Mouse (Mus musculus): ENCODE data around the gene Ube2c. TPM values are rescaled to one million over a fixed set of nuclear protein-coding genes. Genes with fewer than 3 reads are reported as not detected.

The Ube2c gene
- polyA plus RNA-seq, 1 experiment: 3.0 TPM

GRCm38 (mm10) chr2:164744987-164745386 is 24.7 kb upstream of the Ube2c start:
- Histone ChIP-seq H3K4me1 (ENCODE audit: control insufficient read depth, insufficient read depth, low read length) (peaks cover 7% of the 10 kb centered on the region; the same call in 1 of the 2 replicates), H3K27ac (ENCODE audit: insufficient read depth, low read length) (no peak overlapping the region), H3K4me3 (ENCODE audit: insufficient read depth, low read length) (peak overlapping the region; percentile 67)
- TF ChIP-seq CTCF (IDR thresholded peaks at IDR 0.05; ENCODE audit: extremely low read depth, insufficient read depth, low read length) (no peak), POLR2A (IDR thresholded peaks at IDR 0.05; ENCODE audit: extremely low read depth, insufficient read depth, low read length) (no peak)

GRCm38 (mm10) chr2:164745843-164746479 is 23.7 kb upstream of the Ube2c start, which contains the start of the genes Wfdc3 and Dnttip1:
TSS of gene Wfdc3 (minus strand) at chr2:164745931.
TSS of gene Dnttip1 (plus strand) at chr2:164745983.
- Histone ChIP-seq H3K27ac (ENCODE audit: insufficient read depth, low read length) (0 out of 2 replicates have a peak within 1 kb of the TSS, but pooled peaks have one; percentile 6), H3K4me3 (ENCODE audit: insufficient read depth, low read length) (peak within 1 kb of the TSS; percentile 67), H3K4me1 (ENCODE audit: control insufficient read depth, insufficient read depth, low read length) (peaks cover 7% of the 10 kb centered on the region; the same call in 1 of the 2 replicates)
- no peak for TF ChIP-seq CTCF (IDR thresholded peaks at IDR 0.05; ENCODE audit: extremely low read depth, insufficient read depth, low read length)
- peak; percentile 80 for TF ChIP-seq POLR2A (IDR thresholded peaks at IDR 0.05; ENCODE audit: extremely low read depth, insufficient read depth, low read length)

DNA sequence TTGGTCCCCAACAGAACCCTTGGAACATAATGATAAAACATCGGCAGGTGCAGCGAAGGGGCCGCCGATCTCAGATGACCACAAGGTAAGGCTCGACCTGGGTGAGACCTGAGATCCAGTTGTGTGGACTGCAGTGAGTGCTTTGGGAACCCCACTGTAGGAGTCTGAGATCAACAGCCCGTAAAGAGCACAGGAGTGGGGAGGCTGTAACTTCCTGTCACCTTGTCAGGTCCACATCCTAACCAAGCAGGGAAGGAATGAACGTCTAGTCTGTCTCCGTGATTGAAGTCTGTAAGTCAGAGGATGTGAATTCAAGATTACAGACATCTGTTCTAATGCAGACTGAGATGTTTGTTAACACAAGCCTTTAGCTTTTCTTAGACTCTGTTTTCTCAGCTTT is 23.0 kb upstream of the Ube2c start:
- TF ChIP-seq POLR2A (IDR thresholded peaks at IDR 0.05; ENCODE audit: extremely low read depth, insufficient read depth, low read length) (no peak), CTCF (IDR thresholded peaks at IDR 0.05; ENCODE audit: extremely low read depth, insufficient read depth, low read length) (no peak)
- no peak overlapping the region for H3K27ac ChIP-seq (ENCODE audit: insufficient read depth, low read length)
- peaks cover 7% of the 10 kb centered on the region; the same call in 1 of the 2 replicates for H3K4me1 ChIP-seq (ENCODE audit: control insufficient read depth, insufficient read depth, low read length)
- peak overlapping the region; percentile 67 for H3K4me3 ChIP-seq (ENCODE audit: insufficient read depth, low read length)

GRCm38 (mm10) chr2:164748191-164748590 is 21.5 kb upstream of the Ube2c start:
- no peak overlapping the region for H3K27ac ChIP-seq (ENCODE audit: insufficient read depth, low read length)
- no peak overlapping the region for H3K4me3 ChIP-seq (ENCODE audit: insufficient read depth, low read length)
- TF ChIP-seq CTCF (IDR thresholded peaks at IDR 0.05; ENCODE audit: extremely low read depth, insufficient read depth, low read length) (no peak), POLR2A (IDR thresholded peaks at IDR 0.05; ENCODE audit: extremely low read depth, insufficient read depth, low read length) (no peak)
- peaks cover 7% of the 10 kb centered on the region; the same call in 1 of the 2 replicates for H3K4me1 ChIP-seq (ENCODE audit: control insufficient read depth, insufficient read depth, low read length)

GRCm38 (mm10) chr2:164748991-164749390 is 20.7 kb upstream of the Ube2c start:
- Histone ChIP-seq H3K4me3 (ENCODE audit: insufficient read depth, low read length) (no peak overlapping the region), H3K27ac (ENCODE audit: insufficient read depth, low read length) (no peak overlapping the region), H3K4me1 (ENCODE audit: control insufficient read depth, insufficient read depth, low read length) (peaks cover 7% of the 10 kb centered on the region; the same call in 1 of the 2 replicates)
- TF ChIP-seq POLR2A (IDR thresholded peaks at IDR 0.05; ENCODE audit: extremely low read depth, insufficient read depth, low read length): no peak
- no peak for TF ChIP-seq CTCF (IDR thresholded peaks at IDR 0.05; ENCODE audit: extremely low read depth, insufficient read depth, low read length)

- no peak overlapping the region for H3K4me3 ChIP-seq (ENCODE audit: insufficient read depth, low read length)
- peaks cover 1% of the 10 kb centered on the region; the same call in 1 of the 2 replicates for H3K4me1 ChIP-seq (ENCODE audit: control insufficient read depth, insufficient read depth, low read length)
- no peak for TF ChIP-seq POLR2A (IDR thresholded peaks at IDR 0.05; ENCODE audit: extremely low read depth, insufficient read depth, low read length)
- TF ChIP-seq CTCF (IDR thresholded peaks at IDR 0.05; ENCODE audit: extremely low read depth, insufficient read depth, low read length): no peak
- H3K27ac ChIP-seq (ENCODE audit: insufficient read depth, low read length): no peak overlapping the region
Measured at GRCm38 (mm10) chr2:164752454-164752853, 17.2 kb upstream of the Ube2c start.

DNA sequence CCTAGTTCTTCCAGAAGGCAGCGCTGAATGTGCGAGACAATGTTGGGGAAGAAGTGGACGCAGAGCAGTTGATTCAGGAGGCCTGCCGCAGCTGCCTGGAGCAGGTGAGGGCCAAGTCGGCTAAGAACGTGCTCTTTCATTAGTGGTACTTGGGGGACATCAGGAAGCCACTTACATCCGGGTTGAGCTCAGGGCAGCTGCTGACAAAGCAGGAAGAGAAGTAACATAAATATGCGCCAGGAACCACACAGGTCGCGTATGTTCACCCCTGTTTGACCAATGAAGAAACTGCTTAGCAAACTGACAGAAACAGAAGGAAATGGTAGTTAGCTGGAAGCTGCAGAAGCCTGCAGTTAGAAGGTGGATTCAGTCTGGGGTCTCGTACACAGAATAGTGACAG is 15.6 kb upstream of the Ube2c start:
- no peaks in the 10 kb centered on the region for H3K4me1 ChIP-seq (ENCODE audit: control insufficient read depth, insufficient read depth, low read length)
- H3K27ac ChIP-seq (ENCODE audit: insufficient read depth, low read length): no peak overlapping the region
- TF ChIP-seq POLR2A (IDR thresholded peaks at IDR 0.05; ENCODE audit: extremely low read depth, insufficient read depth, low read length): no peak
- TF ChIP-seq CTCF (IDR thresholded peaks at IDR 0.05; ENCODE audit: extremely low read depth, insufficient read depth, low read length): no peak
- no peak overlapping the region for H3K4me3 ChIP-seq (ENCODE audit: insufficient read depth, low read length)

GRCm38 (mm10) chr2:164754800-164755199 is 14.9 kb upstream of the Ube2c start:
- H3K4me1 ChIP-seq (ENCODE audit: control insufficient read depth, insufficient read depth, low read length): no peaks in the 10 kb centered on the region
- no peak for TF ChIP-seq CTCF (IDR thresholded peaks at IDR 0.05; ENCODE audit: extremely low read depth, insufficient read depth, low read length)
- no peak for TF ChIP-seq POLR2A (IDR thresholded peaks at IDR 0.05; ENCODE audit: extremely low read depth, insufficient read depth, low read length)
- no peak overlapping the region for H3K27ac ChIP-seq (ENCODE audit: insufficient read depth, low read length)
- H3K4me3 ChIP-seq (ENCODE audit: insufficient read depth, low read length): no peak overlapping the region

DNA sequence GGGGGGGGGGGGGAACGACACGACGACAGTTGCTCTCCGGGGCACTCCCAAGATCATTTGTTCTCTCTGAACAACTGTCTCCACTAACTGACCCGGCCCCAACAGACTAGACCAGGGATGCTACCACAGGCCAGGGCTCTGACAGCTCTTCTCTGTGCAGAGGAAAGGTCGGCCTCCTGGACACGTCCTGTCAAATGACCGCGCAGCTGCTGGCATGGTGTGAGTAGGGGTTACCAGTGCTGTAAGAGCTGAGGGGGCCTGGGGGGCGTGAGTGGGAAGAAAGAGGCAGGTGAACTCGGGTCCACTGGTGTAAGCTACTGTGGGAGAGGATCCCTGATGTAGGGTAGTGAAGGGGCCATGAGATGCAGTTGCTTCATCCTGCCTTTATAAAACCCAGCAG is 11.9 kb upstream of the Ube2c start:
- no peaks in the 10 kb centered on the region for H3K4me1 ChIP-seq (ENCODE audit: control insufficient read depth, insufficient read depth, low read length)
- no peak overlapping the region for H3K27ac ChIP-seq (ENCODE audit: insufficient read depth, low read length)
- no peak overlapping the region for H3K4me3 ChIP-seq (ENCODE audit: insufficient read depth, low read length)
- TF ChIP-seq POLR2A (IDR thresholded peaks at IDR 0.05; ENCODE audit: extremely low read depth, insufficient read depth, low read length): no peak
- TF ChIP-seq CTCF (IDR thresholded peaks at IDR 0.05; ENCODE audit: extremely low read depth, insufficient read depth, low read length): no peak

GRCm38 (mm10) chr2:164758692-164759091 is 11.0 kb upstream of the Ube2c start:
- Histone ChIP-seq H3K27ac (ENCODE audit: insufficient read depth, low read length) (no peak overlapping the region), H3K4me1 (ENCODE audit: control insufficient read depth, insufficient read depth, low read length) (no peaks in the 10 kb centered on the region), H3K4me3 (ENCODE audit: insufficient read depth, low read length) (no peak overlapping the region)
- TF ChIP-seq POLR2A (IDR thresholded peaks at IDR 0.05; ENCODE audit: extremely low read depth, insufficient read depth, low read length) (no peak), CTCF (IDR thresholded peaks at IDR 0.05; ENCODE audit: extremely low read depth, insufficient read depth, low read length) (no peak)
